Mouse (Mus musculus) left cerebral cortex, postnatal 4 days (tissue): ENCODE measurements around the gene Asb8. TPM values are rescaled to one million over a fixed set of nuclear protein-coding genes. Genes with fewer than 3 reads are reported as not detected.

Source experiments
- DNase-seq: peaks from one replicate; pipeline ENCODE4 v3.0.0-alpha.2; 2022
- intact Hi-C: fragments of 180-260 bp; cut with DNase I; formaldehyde crosslinking; loops from one replicate; pipeline ENCODE4 v1.15.1; 2025
- total RNA-seq, 2 experiments: library from RNA; stranded (reverse); gene quantifications; 2 replicates each; pipeline ENCODE4 v1.2.3; 2021

Asb8 gene
- total RNA-seq: 10 to 100 TPM; 28.3 to 35.0 TPM

DNA sequence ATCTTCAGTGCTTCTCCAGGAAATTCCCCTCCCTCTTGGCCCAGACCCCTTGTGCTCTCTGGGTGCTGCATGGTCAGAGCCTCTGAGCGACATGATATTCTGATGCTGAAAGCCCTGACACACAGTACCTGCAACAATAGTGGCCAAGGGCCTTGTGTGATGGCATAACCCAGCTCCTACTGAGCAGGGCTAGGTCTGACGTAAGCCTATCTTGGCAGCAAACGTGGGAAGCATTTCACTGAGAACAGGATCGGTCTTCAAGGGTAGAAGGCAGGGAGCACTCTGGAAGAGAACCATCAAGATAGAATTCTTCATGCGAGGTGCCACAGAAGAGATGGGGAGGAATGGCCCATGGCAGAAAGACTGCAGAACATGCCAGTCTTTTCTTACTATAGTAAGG lies at the start of gene Asb8:
TSS of gene Asb8 (minus strand) at position 101 of the 400 bp plus-strand sequence.
- intact Hi-C loops: loop anchor here (10.0 kb wide), 1 partner anchor 349 kb away; no protein-coding TSS in a partner anchor
- DNase-seq: no peak

DNA sequence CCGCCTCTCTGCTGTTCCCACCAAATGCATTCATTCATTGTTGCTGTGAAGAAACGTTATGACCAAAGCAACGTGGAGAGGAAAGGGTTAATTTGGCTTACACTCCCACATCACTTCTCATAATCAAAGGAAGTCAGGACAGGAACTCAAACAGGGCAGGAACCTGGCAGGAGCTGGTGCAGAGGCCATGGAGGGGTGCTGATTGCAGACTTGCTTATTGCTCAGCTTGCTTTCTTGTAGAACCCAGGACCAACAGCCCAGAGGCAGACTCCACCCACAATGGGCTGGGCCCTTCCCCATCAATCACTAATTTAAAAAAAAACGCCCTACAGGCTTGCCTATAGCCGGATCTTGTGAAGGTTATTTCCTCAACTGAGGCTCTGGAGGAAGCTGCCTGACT lies 48.7 kb upstream of the Asb8 start:
- intact Hi-C loops: no loop called here
- no peak for DNase-seq

GRCm38 (mm10) chr15:98213336-98213870 lies 48.0 kb upstream of the Asb8 start:
- DNase-seq: no peak
- intact Hi-C loops: no loop called here

DNA sequence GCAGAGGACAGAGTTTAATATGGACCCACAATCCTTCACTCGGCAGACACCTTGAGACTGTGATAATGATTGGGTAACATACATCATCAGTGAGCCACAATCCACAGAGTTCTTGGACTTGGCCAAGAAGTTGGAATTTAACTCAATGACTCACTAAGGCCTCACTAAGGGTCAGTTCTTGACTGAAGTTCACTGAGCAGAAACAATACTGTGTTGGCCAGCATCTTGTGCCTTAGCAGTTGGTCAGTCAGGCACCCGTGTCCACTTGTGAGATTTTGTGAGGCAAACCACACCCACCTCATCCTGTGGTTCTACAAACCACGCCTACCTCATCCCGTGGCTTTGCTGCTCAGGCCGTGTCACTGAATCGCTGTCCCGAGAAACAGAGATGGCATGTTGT lies 44.3 kb upstream of the Asb8 start:
- intact Hi-C loops: no loop called here
- DNase-seq: no peak

DNA sequence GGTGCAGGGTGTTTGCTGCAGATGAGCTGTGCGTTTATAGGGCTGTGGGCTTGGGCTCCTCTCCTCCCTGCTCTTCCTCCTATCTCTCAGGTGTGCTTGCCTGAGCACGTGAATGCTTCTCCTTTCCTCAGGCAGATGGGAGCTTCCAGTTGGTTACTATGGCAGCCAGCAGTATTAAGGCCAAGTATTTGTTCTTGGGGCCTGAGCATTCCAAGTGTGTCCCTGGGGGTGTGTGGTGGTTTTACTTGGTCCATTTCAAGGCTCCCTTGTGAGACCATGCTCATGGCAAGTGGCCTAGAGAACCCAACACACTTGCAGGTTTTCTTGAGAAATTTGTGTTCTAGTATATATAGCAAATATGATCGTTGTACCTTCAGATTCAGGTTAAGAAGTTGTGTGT lies 30.0 kb upstream of the Asb8 start, which contains the start of gene Olfr288:
TSS of gene Olfr288 (minus strand) at position 101 of the 400 bp plus-strand sequence.
- intact Hi-C loops: no loop called here
- DNase-seq: no peak

DNA sequence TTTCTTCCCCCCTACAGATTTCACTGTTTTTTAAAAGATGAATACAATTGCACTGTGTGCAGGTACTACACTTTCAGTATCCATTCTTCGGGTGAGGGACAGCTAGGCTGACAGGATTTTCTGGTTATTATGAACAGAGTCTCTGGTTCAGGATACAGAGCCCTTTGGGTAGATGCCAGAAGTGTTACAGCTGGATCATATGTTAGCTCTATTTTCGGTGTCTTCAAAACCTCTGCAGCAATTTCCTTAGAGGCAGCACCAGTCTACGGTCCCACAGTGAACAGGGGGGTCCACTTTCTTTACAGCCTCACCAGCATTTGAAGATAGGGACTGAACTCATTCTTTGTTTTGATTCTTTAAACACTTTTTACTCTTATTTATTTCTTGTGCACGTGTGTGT lies 19.0 kb upstream of the Asb8 start:
- DNase-seq: no peak
- intact Hi-C loops: loop anchor here (10.0 kb wide), 1 partner anchor 210 kb away; no protein-coding TSS in a partner anchor

DNA sequence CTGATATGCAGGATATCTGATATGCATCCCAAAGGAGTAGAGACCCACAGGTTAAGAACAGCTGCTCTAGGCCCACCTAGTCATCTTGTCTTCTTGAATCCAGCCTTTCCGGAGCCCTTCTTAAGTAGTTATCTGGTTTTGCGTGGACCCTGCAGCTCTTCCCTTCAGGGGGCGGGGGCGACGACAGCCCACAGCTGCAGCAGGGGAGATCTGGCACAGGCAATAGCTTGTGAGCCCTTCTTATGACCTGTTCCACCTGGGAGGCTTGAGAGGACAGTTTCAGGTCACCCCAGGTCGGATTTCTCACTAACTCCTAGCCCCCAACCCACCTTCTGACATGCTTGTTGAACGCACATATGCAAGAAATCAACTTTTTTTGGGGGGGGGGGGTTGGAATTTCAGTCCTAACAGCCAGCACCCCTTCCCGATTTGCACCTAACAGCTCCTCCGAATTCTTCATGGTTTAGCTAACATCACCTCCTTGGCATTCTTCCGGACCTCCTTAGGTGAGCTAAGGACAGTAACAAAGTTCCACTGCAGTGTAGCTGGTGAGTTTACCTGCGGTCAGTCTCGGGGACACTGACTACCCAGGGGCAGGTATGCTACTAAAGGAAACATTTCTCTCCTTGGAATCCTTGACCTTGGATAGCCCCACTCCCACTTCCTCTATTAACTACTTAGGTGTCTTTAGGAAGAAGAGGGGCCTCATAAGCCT lies 16.6 kb upstream of the Asb8 start:
- intact Hi-C loops: loop anchor here (10.0 kb wide), 1 partner anchor 213 kb away; no protein-coding TSS in a partner anchor
- no peak for DNase-seq

DNA sequence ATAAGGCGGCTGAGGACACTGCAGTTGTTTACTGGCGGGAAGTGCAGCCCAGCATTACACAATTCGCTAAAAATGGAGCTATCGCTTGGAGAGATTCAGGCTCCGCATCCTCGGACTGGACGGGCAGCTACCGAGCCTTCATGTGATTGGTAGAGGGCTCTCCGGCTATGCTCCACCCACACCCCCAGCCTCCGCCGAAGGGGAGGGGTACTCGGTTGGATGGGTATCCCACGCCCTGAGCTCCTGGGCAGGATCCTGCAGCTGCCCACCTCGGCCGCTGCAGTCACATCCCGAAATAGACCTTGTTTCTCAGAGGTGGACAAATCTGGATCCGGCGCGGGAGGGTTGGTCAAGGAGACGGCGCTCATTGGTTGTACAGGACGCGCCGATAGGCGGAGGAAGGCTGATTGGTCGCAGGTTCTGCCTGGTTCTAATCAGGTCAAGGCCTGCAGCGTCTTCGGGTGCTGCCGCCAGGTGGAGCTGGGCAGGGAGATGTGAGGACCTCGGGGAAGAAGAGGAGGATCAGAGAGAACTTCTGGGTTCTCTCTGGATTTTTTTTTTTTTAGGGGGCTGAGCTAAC lies 15.8 kb upstream of the Asb8 start:
- peak; percentile 96 for DNase-seq
- intact Hi-C loops: loop anchor here (10.0 kb wide), 1 partner anchor 214 kb away; no protein-coding TSS in a partner anchor

GRCm38 (mm10) chr15:98180567-98181131 lies 15.2 kb upstream of the Asb8 start:
- intact Hi-C loops: loop anchor here (10.0 kb wide), 1 partner anchor 214 kb away; no protein-coding TSS in a partner anchor
- DNase-seq: no peak

GRCm38 (mm10) chr15:98177320-98177719 lies 11.9 kb upstream of the Asb8 start:
- no peak for DNase-seq
- intact Hi-C loops: no loop called here

GRCm38 (mm10) chr15:98173821-98174220 lies 8.4 kb upstream of the Asb8 start:
- intact Hi-C loops: no loop called here
- DNase-seq: peak; percentile 54

DNA sequence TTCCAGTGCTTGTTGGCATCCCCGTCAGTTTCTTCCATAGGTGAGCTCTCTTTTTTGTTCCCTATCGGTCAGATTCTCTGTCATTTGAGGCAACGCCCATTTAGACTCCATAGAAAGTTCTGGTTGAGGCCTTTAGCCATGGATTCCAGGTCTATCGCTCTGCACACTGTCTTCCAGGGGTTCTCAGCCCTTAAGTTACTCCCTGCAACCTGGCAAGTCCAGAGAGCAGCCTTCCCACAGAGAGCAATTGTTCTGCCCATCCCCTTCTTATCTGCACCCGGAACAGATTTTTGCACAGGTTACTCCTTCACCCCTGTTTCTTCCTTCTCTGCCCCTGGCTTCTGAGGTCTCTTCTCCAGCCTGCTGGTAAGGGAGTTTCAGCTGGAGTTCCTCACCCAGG lies 6.7 kb upstream of the Asb8 start:
- intact Hi-C loops: no loop called here
- DNase-seq: no peak

- intact Hi-C loops: no loop called here
- DNase-seq: no peak
These were observed 5.5 kb upstream of the Asb8 start for GRCm38 (mm10) chr15:98170917-98171316.

- intact Hi-C loops: no loop called here
- no peak for DNase-seq
These were observed 4.9 kb upstream of the Asb8 start for GRCm38 (mm10) chr15:98170365-98170764.

GRCm38 (mm10) chr15:98168622-98169004 lies 3.2 kb upstream of the Asb8 start:
- intact Hi-C loops: loop anchor here (10.0 kb wide), 1 partner anchor 346 kb away; no protein-coding TSS in a partner anchor
- DNase-seq: no peak

DNA sequence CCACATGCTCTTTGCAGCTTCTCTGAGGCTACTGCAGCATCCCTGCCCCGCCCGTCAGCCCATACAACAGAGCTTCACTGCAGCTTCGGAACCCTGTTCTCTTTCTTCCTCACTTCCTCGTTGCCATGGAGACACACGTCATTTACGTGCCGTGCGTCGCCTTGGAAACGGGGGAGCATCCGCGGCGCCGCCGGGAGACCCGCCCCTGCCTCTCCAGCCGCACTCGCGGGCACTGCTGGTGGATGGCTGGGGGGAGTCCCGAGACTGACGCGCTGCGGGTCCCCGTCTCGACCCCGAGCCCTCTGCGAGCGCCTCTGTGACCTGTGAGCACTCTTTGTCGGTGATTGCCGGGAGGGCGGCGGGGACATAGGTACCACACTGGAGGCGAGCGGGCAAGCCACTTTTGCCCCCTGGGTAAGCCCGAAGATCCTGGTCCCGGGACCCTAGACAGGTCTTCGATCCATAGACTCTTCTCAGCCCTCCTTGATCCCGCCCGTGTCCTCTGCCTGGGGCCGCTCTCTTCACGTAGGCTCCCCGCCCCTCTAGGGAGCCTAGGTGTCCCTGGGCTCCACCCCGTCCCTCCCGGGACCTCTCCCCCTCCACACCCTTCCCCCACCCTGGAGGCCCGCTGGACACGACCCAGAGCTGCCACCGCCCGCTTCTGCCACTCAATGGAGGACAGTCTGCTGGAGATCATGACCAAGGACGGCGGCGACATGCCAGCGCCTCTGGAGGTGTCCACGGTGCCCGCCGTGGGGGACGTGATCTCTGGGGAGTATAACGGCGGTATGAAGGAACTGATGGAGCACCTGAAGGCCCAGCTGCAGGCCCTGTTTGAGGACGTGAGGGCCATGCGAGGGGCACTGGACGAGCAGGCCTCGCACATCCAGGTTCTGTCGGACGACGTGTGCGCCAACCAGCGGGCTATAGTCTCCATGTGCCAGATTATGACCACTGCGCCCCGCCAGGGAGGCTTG lies 2.5 kb upstream of the Asb8 start:
- peak; percentile 89 for DNase-seq
- intact Hi-C loops: loop anchor here (10.0 kb wide), 1 partner anchor 347 kb away; no protein-coding TSS in a partner anchor

DNA sequence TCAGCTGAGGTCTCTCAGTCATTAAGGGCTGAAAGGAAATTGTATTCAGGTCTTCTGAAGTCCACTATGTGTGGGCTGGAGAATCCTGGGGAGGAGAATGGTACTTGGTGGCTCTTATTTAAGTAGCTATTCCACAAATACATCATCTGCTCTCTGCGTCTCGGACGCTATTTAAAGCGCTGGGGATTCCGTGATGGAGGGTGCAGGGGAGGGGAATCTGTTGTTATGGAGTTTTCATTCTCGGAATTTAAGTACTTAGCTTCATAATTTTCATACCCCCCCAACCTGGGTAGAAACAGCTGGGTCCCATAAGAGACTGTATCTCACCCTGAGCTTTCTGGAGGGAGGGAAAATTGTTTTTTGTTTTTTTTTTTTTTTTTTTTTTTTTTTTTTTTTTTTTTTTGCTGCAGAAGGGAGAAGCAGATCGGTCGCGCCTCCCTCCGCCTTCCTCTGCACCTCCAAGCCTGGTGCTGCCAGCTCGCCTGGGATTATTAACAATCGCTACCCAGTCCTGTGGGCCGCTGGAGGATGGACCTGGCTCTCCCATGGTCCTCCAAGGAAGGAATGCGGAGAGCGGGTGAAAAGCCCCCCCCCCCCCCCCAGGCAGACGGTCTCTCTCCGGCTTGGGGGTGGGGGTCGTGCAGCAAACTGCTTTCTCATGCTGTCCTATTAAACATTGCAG lies 1.7 kb upstream of the Asb8 start, which contains the start of gene Ccdc184:
TSS of gene Ccdc184 (plus strand) at position 196 of the 682 bp plus-strand sequence.
- no peak for DNase-seq
- intact Hi-C loops: loop anchor here (10.0 kb wide), 1 partner anchor 348 kb away; no protein-coding TSS in a partner anchor

GRCm38 (mm10) chr15:98162561-98162960 lies 2.9 kb downstream of the Asb8 start:
- intact Hi-C loops: loop anchor here (10.0 kb wide), 1 partner anchor 352 kb away; no protein-coding TSS in a partner anchor
- DNase-seq: no peak
